Mouse (Mus musculus): ENCODE data around the gene Olfr891.
"Not testable (repeated sequence)": the region's sequence is repeated elsewhere in the genome, so short reads cannot be mapped to it uniquely, and the experiment has no call there.

Olfr891 gene

GRCm38 (mm10) chr9:38180721-38181120 lies at the start of gene Olfr891:
Olfr891 (minus strand) TSS chr9:38180821.
- DNase-seq (ENCODE audit: low spot score in 2 of 2): no peak

GRCm38 (mm10) chr9:38217755-38218154 lies 37.1 kb upstream of the Olfr891 start, which contains the start of gene Olfr894:
Olfr894 (plus strand) TSS chr9:38218055.
- DNase-seq (ENCODE audit: low spot score in 2 of 2): no peak

GRCm38 (mm10) chr9:38208065-38208464 lies 27.4 kb upstream of the Olfr891 start, which contains the start of gene Olfr893:
Olfr893 (plus strand) TSS chr9:38208365.
- DNase-seq (ENCODE audit: low spot score in 2 of 2): no peak

- not testable (repeated sequence) for DNase-seq (ENCODE audit: low spot score in 2 of 2)
Observed at GRCm38 (mm10) chr9:38168341-38168740, 12.3 kb downstream of the Olfr891 start.

DNA sequence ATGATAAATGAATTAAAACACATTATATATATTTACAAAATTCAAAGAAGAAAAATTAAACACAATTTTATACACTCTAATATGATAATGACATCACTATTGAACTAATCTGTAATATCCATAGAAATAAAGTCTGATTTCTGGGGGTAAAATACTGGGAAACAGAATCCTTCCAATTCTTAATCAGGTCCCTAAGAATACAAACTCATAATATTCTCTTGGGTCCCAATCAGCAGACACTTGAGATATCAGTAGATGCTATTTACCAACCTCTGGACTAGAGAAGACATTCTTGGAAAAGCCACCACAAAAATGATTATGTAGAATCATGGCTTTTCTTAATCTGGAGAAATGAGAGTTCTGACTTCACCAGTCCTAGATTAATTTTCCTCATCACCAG lies 38.4 kb downstream of the Olfr891 start, which contains the start of gene Olfr890:
Olfr890 (plus strand) TSS at position 301 of the 400 bp plus-strand sequence.
- DNase-seq (ENCODE audit: low spot score in 2 of 2): no peak
